Mouse (Mus musculus) common myeloid progenitor, adult 5-6 weeks (primary cell): ENCODE measurements around the gene Eipr1. TPM values are rescaled to one million over a fixed set of nuclear protein-coding genes. Genes with fewer than 3 reads are reported as not detected.

Source experiments
- ATAC-seq: replicated peaks from 2 replicates; pipeline ENCODE4 v1.8.0; 2016; ENCODE audit warnings: low read depth, mild to moderate bottlenecking, moderate TSS enrichment, inconsistent platforms; ENCODE audit not compliant: poor library complexity, severe bottlenecking
- total RNA-seq: library from RNA; stranded (forward); fragments of 200-1000, 187-1606 nt; gene quantifications from 2 replicates; pipeline ENCODE4 v1.2.3, GENCODE M21; 2017

The Eipr1 gene
- total RNA-seq, 1 experiment from 2014 or later = 21.7 TPM

DNA sequence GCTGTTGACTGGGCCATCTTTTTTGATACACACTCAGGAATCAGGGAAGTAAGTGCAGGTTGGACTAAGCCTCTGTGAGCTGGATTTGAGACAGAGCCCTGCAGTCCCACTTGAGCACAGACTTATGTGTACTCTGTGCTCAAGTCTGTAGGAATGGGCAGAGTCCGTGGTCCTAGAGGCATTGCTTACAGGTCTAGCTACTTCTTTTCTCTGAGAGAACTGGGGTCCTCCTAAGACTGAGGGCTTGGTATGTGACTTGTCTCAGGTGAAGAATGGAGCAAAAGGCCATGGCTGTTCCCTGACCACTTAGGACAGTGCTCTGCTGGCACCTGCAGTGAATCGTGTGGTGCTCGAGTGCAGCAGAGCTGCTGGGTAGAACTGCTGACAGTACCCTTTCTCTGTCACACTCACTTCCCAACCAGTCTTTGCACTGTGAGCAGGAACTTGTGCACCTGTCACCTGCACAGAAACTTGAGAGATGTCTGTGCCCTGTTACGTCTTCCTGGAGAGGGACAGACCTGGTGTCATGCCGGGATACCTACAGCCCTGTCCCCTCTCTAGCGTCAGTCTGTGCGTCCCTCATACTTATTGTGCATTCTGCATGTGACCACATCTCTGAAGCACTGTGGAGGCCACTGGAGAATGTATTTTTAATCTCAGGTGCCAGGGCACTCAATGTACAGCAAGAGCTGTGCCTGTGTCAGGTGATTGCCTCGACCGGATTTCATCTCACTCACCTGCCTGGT lies 65.3 kb downstream of the Eipr1 start:
- no peak for ATAC-seq

DNA sequence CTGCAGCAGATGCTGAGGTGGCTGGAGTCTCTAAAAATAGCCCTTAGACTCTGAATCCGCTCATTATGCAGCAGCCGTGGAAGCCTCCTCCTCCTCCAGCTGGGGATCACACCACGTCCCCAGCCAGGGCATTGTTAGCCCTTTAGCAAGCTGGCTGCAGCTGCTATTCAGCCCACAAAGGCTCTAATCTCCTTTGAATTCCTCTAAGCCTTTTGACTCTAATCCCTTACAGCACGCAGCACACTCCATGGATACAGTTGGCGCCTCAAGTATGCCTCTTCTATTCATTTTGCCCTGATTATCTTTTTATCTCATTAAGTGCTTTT lies 65.8 kb downstream of the Eipr1 start:
- no peak for ATAC-seq

GRCm38 (mm10) chr12:28817891-28818290 lies 66.3 kb downstream of the Eipr1 start:
- no peak for ATAC-seq

DNA sequence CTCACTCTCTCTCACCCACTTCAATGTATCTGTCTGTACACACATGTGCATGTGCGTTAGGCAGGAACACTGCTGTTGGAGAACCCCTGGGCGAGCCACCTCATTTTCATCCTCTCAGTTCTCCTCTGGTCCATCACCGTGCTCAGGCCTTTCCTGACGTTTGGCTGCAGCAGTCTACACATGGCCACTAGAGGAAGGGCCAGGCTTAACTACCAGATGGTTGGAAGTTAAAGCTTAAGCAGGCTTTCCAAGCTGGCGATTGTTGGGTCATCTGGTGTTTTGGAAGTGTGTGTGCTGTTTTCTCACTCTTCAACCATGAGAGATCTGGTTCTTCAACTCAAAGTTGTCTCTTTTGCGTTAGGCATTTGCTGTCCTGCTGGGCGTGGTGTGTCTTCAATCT lies 71.9 kb downstream of the Eipr1 start:
- no peak for ATAC-seq

DNA sequence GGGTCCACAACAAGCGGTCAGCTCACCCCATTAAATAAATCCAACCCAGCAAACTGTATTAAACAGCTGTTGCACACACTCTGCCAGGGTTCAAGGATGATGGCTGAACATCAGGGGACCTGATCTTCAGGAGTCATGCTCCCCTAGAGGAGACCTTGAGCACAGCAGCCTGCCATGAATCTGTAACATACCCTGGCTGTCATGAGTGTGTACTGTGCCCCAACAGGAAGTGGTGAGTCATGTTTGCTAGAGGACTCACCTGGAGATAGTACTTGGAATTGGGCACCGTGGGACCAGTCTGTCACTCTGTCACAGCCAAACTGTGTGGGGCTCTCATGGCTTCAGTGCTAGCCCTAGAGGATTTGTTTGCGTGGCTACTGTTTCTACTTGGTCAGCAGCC lies 77.9 kb downstream of the Eipr1 start:
- peak; percentile 79 for ATAC-seq

DNA sequence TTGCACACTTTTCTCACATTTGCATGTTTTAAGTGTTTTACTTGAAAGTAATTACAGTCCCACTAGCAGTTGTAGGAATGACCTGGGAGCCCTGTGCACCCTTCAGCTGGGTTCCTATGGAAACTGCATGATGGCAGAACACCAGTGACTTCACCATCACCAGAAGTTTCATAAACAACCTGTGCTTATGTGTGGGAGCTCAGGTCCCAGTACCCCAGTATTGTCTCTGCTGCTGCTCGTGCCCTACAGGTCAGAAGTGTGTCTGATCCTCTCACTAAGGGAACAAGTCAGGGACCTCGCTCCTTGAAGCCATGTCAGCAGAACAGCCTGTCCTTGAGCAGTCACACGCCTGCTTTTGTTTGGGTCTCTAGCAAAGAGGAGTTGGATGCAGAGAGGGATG lies 78.9 kb downstream of the Eipr1 start:
- ATAC-seq = no peak

DNA sequence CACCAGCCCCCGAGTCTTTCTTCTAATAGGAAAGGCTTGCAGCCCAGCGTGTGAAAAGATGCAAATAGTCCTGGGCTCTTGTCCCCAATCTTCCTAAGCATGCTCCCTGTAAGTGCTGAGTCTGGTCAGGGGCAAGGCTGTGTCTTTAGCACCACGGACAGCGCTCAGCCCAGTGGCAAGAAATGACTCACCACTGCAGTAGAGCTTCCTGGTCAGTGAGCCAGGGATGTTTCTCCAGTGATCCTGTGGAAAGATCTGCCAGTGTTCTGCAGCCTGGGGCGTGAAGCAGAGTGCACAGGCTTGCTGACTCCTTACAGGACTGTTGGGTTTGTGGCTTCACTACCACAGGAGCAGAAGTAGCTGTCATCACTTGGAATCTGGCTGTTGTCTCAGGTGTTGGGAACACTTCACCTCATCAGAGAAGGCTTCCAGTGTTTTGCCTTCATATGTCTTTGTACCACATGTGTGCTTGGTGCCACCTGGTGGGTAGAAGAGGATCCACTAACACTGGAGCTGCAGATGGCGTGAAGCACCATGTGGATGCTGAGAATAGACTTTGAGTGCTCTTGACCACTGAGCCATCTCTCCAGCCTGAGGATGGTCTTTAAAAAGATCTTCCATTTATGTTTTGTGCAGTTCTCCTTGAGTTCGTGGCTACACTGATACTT lies 79.6 kb downstream of the Eipr1 start:
- ATAC-seq = peak; percentile 49; the same call in 1 of the 2 replicates

DNA sequence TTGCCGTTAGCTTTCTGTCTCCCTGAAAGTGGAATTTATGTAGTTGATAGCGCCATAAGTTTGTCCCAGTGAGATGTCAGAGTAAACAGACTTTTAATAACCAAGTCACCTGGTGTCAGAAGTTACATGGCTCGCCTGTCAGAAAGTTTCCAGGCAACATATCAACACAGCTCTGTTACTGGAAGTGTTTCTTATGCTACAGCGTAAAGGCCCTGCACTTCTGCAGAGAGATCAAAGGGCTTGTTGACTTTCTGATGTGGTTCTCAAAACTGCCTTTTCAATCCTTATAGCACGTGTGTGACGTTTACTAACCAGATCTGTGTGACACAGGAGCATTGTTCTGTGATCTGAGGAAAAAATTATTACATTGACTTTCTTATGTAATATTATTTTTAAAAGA lies 82.7 kb downstream of the Eipr1 start:
- ATAC-seq = no peak

DNA sequence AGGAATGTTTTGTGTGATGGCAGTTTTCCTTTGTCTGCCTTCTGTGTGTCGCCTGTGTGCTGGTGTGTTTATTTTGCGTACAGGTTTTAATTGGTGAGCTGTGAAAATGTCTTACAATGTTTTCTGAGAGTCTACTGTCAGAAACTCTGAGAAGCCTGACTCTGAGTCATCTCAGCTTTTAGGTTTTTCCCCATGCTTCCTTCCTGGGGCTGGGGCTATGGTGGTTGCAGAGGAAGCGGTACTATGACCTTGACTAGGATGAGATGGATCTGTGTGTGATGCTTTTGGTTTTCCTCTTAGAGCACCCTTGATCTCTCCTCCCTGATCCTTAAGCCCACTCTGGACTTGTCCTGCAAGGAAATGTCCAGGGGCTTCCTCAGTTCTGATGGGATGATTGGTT lies 84.1 kb downstream of the Eipr1 start:
- ATAC-seq = no peak

DNA sequence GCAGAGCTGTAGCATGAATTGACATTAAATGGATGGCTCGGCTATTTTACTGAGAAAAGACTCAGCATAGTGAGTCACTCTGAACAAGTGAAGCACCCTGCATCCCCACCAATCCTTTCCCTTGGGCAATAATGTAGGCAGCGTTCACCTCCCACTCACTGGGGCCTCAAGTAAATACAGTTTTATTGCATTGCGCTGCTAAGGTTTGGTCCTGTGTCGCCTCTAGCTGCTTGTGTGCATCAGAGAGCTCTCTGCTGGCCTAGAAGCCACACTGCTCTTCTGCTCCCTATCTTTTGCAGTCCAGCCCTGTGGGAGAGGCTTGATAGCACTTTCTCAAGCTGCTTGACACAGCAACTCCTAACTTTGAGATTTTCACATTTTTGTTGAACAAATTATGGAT lies 86.7 kb downstream of the Eipr1 start:
- no peak for ATAC-seq

- no peak for ATAC-seq
Measured at GRCm38 (mm10) chr12:28838971-28839370, 87.4 kb downstream of the Eipr1 start.

GRCm38 (mm10) chr12:28841179-28841698 lies 89.6 kb downstream of the Eipr1 start:
- no peak for ATAC-seq

GRCm38 (mm10) chr12:28845811-28846210 lies 94.2 kb downstream of the Eipr1 start:
- no peak for ATAC-seq

- no peak for ATAC-seq
Measured at GRCm38 (mm10) chr12:28847401-28847800, 95.8 kb downstream of the Eipr1 start.

DNA sequence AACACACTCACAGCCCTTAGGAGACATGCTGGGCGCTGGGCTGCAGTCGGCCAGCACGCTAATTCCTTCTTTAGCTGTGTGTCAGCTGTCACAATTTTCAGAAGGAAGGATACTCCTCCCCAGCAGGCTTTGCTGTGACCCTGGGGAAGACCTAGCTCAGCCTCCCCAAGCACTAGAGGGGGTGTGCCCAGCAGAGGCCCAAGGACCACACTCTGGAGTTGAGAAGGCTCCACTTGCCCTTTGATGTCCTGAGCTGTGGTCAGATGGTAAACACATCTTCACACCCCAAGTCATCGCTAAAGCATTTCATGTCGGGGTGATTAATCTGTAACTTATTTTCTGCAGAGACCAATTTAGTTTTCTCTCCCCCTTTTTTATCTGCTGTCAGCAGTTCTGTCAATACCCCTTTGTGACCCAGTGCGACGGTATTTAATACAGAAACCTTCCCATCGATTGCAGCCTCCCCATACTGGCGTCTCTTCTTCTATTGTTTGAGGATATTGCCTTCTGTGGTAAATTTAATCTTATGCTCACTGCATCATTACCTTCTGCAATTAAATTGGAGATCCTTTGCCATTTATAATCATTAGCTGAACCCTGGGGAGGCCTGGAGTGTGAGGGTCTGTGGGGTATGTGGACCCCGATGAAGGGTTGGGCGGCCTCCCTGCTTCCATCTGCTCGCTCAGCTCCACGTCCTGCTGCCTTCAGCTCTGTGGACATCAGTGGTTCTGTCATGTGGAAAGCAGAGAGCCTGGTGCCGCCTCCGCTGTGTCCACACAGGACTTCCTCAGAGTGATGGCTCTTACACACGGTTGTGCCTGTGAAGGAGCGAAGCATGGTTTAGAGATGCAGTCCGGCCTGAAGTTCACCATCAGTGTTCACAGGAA lies 97.4 kb downstream of the Eipr1 start:
- no peak for ATAC-seq

DNA sequence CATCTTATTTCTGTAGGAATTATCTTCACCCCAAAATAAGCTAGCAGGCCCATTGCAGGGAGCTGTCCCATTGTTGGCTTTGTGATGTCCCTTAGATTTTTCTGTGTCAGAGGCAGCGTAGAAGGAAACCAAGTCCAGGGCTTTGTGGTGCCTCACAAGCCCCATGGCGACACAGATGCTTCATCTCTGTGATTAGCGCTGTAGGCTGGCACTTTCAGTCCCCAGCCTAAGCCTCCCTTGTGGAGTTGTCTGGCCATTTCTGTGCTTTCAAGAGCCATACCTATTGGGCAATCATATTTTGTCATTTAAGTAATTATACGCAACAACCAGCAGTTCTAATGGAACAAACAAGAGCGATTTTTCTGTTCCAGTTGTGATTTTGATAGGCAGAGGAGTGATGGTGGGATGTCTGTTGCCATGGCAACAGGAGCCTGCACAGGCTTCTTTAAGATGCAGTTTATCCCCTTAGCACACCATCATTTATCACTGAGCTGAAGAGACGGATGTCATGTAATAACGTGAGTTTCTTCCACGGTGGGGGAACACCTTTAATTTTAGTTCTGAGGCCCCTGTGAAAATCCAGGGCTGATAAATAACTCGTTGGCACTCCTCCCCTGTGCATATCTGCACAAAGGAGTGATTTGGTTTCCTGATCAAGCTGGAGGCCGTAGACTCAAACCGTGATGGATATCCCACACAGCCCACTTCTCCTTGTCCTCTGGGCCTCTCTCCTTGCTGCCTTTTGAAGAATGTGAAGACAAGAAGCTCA lies 108.1 kb downstream of the Eipr1 start:
- ATAC-seq = no peak

DNA sequence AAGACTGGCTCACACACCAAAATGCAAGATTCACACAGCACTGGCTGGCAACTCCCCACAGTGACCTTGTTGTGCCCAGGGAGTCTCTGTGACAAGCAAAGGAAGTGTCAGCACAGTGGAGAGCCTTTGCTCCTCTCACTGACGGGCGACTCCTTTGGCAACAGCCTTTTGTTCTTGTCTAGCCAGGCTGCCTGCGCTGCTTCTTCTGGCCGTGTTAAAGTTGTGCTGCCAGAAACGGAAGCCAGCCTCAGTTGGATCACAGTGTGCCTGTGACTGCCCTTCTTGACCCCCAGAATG lies 108.6 kb downstream of the Eipr1 start:
- ATAC-seq = no peak

DNA sequence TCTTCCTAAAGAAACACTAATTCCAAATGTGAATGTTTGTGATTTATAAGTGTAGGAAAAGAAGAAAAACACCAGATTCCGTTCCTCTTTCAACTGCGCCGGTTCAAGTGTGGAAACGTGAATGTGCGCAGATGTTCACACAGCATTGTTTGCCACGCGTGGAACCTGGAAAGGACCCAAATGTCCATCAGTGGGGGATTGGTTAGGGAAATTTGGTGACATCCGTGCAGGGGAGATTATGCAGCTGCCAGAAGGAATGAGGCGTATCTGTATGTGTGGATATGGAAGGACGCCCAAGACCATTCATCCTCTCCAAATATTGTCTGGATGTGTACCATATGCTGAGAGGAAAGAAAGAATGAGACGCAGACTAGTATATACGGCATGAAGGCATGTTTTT lies 111.7 kb downstream of the Eipr1 start:
- no peak for ATAC-seq

GRCm38 (mm10) chr12:28866121-28866520 lies 114.5 kb downstream of the Eipr1 start:
- no peak for ATAC-seq

DNA sequence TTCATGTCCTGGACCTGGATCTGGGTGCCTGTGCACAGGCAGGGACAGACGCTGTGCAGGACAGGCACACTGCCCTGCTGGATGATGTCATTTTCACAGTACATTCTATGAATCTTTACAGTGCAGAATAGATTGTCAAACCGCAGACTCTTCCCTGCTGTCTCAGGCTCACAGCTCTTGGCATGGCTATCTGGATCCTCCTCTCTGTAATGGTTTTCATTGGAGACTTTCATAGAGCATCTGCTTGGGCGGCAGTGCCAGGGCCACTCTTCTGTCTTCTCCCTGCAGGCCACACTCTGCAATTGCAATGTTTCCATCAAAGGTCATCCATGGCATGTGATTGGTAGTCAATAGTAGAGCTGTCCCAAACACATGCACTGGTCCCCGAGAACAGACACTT lies 117.2 kb downstream of the Eipr1 start:
- ATAC-seq = no peak
